Mouse (Mus musculus): ENCODE measurements around the gene Ndufs3. TPM values are rescaled to one million over a fixed set of nuclear protein-coding genes. Genes with fewer than 3 reads are reported as not detected.

Gene Ndufs3
- polyA plus RNA-seq (2021; fragmentation: Nextera tagmentation), result 465 and 492 TPM in 2 replicates
- long read RNA-seq, experiment 1, transcript Ndufs3-201 (7 exons, 1,046 nt), result major isoform, 347 of 371 reads
- long read RNA-seq, experiment 1, partial matches to known transcripts, result 15 of 371 reads
- long read RNA-seq, experiment 1, other reads (novel, unspliced or antisense), result 8 of 371 reads
- long read RNA-seq, experiment 2, transcript Ndufs3-201 (7 exons, 1,046 nt), result major isoform, 139 of 159 reads
- long read RNA-seq, experiment 2, partial matches to known transcripts, result 1 of 159 reads
- long read RNA-seq, experiment 2, other reads (novel, unspliced or antisense), result 19 of 159 reads

DNA sequence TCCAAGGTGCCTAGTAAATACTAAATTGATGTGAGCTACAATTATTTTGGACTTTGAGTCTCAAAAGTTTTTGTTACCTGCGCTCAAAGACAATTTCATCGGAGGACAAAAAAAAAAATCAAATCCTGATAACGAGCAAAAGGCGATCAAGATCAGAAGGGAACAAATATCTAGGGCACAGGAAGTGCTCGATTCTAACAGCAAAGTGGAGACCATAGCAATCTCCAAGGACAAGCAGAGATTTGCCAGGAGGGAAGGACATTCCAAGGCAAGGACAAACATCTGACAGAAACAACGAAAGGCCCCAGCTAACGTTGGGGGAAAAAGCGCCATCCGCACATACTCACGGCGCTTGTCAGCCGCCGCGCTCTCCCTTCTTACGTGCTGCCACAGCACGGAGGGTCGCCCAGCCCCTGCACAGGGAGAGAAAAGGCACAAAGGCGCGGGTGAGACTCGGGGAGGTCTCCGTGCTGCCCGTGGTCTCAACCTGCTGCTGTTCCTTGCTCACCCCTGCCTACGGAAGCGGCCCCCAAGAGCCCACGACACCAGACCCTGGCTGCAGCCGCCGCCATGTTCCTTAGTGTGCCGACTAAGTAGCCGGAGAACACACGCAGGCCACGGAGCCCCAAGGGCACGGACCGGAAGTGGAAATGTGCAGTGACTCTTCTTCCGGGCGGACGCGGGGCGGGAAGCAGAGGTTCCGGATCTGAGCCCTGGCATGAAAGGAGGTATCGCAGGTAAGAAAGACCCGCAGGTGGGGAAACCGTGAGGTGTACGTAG lies at the start of gene Ndufs3, which contains the start of gene Kbtbd4:
TSS of gene Ndufs3 (minus strand) at position 752 of the 780 bp plus-strand sequence.
TSS of gene Kbtbd4 (plus strand) at position 665 of the 780 bp plus-strand sequence.

DNA sequence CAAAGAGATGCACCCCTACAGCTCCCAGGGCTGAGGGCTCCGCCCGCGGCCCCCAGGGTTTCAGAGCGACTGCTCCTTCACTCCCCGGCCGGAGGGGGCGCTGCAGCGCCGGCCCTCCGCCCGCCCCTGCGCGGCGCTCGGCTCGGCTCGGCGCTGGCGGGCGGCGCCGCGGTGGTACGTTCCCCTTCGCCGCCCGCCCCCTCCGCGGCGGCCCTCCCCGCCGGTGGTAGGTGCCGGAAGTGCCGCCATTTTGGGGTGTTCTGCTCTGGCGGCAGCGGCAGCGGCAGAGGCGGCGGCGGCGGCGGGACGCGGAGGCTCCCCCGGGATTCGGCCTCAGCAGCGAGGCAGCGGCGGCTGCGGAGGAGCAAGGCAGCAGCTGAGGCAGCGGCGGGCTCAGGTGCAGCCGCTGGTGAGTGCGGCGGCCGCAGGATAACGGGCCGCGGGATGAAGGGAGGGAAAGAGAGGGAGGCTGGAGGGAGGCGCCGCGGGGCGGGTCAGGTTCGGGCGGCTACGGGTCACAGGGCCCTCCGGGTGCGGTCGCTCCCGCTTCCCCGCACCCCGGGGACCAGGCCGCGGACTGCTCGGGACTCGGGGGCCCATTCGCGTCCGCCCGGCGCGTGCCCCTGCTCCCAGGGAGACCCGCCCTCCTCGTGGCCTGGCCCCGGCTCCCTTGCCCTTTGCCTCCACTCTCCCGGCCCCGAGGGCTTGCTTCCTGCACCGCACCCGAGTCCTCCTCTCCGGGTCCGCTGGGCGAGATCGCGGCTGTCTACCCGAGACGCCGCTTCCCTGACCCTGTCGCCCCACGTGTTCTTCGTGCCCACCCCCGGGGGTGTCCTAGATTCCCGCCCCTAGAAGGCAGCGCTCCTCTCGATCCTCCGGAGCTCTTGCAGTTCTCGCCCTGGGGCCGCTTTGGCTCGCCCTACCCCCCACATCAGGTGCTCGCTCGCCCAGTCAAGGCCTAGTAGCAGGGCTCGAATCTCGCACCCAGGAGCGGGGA lies 35.9 kb upstream of the Ndufs3 start, which contains the start of gene Celf1:
TSS of gene Celf1 (plus strand) at position 150 of the 997 bp plus-strand sequence.

DNA sequence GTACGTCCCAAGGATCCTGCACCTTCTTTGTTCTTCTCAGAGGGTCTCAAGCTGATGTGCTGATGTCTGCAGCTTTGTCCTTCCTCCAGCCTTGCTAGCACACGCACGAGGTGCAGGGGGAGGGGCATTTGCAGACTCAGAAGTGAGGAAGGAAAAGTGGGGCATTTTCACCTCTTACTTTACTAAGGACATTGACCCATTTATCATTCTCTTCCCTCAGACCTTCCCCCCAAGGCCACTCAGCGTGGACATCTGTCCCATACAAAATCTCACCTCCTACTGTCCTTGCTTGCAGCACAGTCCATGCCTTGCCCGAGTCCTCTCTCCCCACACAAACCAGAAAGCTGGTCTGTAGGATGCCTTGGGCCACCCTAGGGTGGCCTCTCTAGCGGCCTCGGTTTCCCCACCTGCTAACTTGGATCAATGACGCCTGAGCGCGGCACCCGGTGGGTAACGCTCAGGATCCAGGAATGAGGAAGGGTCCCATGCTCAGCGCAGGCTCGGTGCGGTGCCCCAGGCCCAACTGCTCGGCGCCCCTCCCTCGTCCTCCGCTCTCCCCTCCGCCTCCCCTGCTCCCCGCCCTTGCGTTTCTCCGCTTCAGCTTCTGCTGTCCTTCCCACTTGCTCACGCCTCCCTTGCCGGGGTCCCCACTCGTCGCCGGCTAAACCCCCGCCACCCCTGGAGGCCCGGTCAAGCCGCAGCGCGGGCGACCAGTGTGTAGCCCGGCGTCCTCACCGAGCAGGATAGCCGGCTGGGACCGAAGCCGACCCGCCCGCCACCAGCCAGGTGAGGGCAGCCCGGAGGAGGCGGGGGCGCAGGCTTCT lies 19.2 kb downstream of the Ndufs3 start, which contains the start of gene C1qtnf4:
TSS of gene C1qtnf4 (plus strand) at position 643 of the 824 bp plus-strand sequence.

GRCm38 (mm10) chr2:90846955-90847680 lies 57.5 kb downstream of the Ndufs3 start, which contains the start of gene Mtch2:
Gene Mtch2 (plus strand): TSS chr2:90847155.

Other genes with a start within 250 kb of the Ndufs3 start
- gene Nup160, start 227.6 kb downstream of the Ndufs3 start, polyA plus RNA-seq (2021; fragmentation: Nextera tagmentation), result 2.2 and 2.3 TPM in 2 replicates
- gene Fnbp4, start 159.5 kb downstream of the Ndufs3 start, polyA plus RNA-seq (2021; fragmentation: Nextera tagmentation), result 4.6 and 6.5 TPM in 2 replicates
- gene Agbl2, start 122.1 kb downstream of the Ndufs3 start, polyA plus RNA-seq (2021; fragmentation: Nextera tagmentation), result 0.92 and 1.8 TPM in 2 replicates
- gene Mtch2, start 57.7 kb downstream of the Ndufs3 start, polyA plus RNA-seq (2021; fragmentation: Nextera tagmentation), result 207 and 221 TPM in 2 replicates
- gene C1qtnf4, start 19.0 kb downstream of the Ndufs3 start, polyA plus RNA-seq (2021; fragmentation: Nextera tagmentation), result 41.8 and 82.9 TPM in 2 replicates
- gene Kbtbd4, start 87 bp downstream of the Ndufs3 start, polyA plus RNA-seq (2021; fragmentation: Nextera tagmentation), result 28.5 and 28.6 TPM in 2 replicates
- 34.3 and 40.7 TPM in 2 replicates for gene Celf1, start 35.6 kb upstream of the Ndufs3 start, polyA plus RNA-seq (2021; fragmentation: Nextera tagmentation)
- 1.6 and 2.0 TPM in 2 replicates for gene Rapsn, start 130.8 kb upstream of the Ndufs3 start, polyA plus RNA-seq (2021; fragmentation: Nextera tagmentation)
- 260 and 264 TPM in 2 replicates for gene Psmc3, start 149.2 kb upstream of the Ndufs3 start, polyA plus RNA-seq (2021; fragmentation: Nextera tagmentation)
- 9.4 and 12.4 TPM in 2 replicates for gene Slc39a13, start 165.6 kb upstream of the Ndufs3 start, polyA plus RNA-seq (2021; fragmentation: Nextera tagmentation)
- gene Spi1, start 177.6 kb upstream of the Ndufs3 start, polyA plus RNA-seq (2021; fragmentation: Nextera tagmentation), result 9.5 and 10.5 TPM in 2 replicates
- not detected in 2 replicates for gene Mybpc3, start 213.3 kb upstream of the Ndufs3 start, polyA plus RNA-seq (2021; fragmentation: Nextera tagmentation)